Mouse (Mus musculus): ENCODE measurements at regions not wholly inside any gene's neighbourhood (a gene's known extent, or its start where the extent isn't known, plus 50 kb on each side); places are given as distances from the start of the nearest gene placed in this dataset.

DNA sequence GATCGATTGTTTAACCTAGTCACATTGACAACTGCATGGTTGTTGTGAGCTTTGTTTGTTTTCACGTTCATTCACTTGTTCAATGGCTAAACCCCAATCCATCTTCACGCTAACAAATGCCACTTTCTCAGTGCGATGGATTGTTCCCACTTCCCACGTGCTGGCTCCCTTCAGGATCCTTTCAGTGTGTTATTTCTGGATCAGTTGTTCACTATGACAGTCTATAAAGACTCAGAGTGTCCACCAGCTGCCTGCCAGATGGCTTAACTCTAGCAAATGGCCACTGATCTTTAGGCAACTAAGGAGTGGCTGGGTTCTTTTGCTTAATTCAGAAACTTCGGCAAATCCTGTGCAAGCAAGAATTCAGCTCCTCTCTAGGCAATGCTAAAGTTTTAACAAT is 451.7 kb upstream of the Rag2 start:
- TF ChIP-seq CTCF (IDR thresholded peaks at IDR 0.05; ENCODE audit: low read depth) (no peak), EP300 (IDR thresholded peaks at IDR 0.05; ENCODE audit: low read depth) (no peak)

Data from liver, postnatal 0 days (tissue).